Mouse (Mus musculus) forebrain, embryonic 16.5 days (tissue): Measurements from ENCODE around the gene Zbtb22. TPM values are rescaled to one million over a fixed set of nuclear protein-coding genes. Genes with fewer than 3 reads are reported as not detected.
"Not testable (repeated sequence)": the region's sequence is repeated elsewhere in the genome, so short reads cannot be mapped to it uniquely, and the experiment has no call there.

Experiments used
- ATAC-seq: fragments of 200-750 bp; cut with Nextera tagmentation; 2 replicates; pipeline ENCODE4 v1.8.0; 2017; ENCODE audit warnings: mild to moderate bottlenecking, moderate library complexity
- H3K27ac ChIP-seq: fragments of 300-500 bp; sonication (generic); 2 replicates; pipeline ENCODE4 v1.5.1; 2014; ENCODE audit warnings: low read length, control low read depth
- H3K27me3 ChIP-seq: fragments of 300-500 bp; sonication (generic); replicated peaks from 2 replicates; pipeline ENCODE4 v1.6.1; 2014; ENCODE audit warnings: low read length; ENCODE audit not compliant: control insufficient read depth, insufficient read depth
- H3K36me3 ChIP-seq: fragments of 300-500 bp; sonication (generic); 2 replicates; pipeline ENCODE4 v1.6.1; 2014; ENCODE audit not compliant: control insufficient read depth, insufficient read depth
- H3K4me1 ChIP-seq: fragments of 300-500 bp; sonication (generic); replicated peaks from 2 replicates; pipeline ENCODE4 v1.6.1; 2014; ENCODE audit warnings: low read length; ENCODE audit not compliant: control insufficient read depth, insufficient read depth
- H3K4me2 ChIP-seq: fragments of 300-500 bp; sonication (generic); 2 replicates; pipeline ENCODE4 v1.6.1; 2014; ENCODE audit warnings: mild to moderate bottlenecking, low read length, control low read depth
- H3K4me3 ChIP-seq: fragments of 300-500 bp; sonication (generic); replicated peaks from 2 replicates; pipeline ENCODE4 v1.5.1; 2014; ENCODE audit warnings: mild to moderate bottlenecking, low read length, control low read depth
- H3K9ac ChIP-seq: fragments of 300-500 bp; sonication (generic); replicated peaks from 2 replicates; pipeline ENCODE4 v1.6.1; 2014; ENCODE audit warnings: low read depth, low read length, control low read depth
- H3K9me3 ChIP-seq: fragments of 300-500 bp; sonication (generic); 2 replicates; pipeline ENCODE4 v1.6.1; 2016; ENCODE audit warnings: low read length; ENCODE audit not compliant: control insufficient read depth
- WGBS: fragments of 180-500 bp; shearing (Covaris S2); extraction: QIAGEN DNeasy Blood & Tissue Kit; methylation state at CpG from one replicate; pipeline ENCODE4 v1.1.7; 2014; 5-methylcytosine and 5-hydroxymethylcytosine counted together
- polyA plus RNA-seq: library from polyadenylated mRNA; unstranded; fragments of >200 nt; fragmentation: Nextera tagmentation; extraction: Ambion mirVana; gene quantifications from 2 replicates; pipeline ENCODE4 v1.2.1, GENCODE M21; 2015

The Zbtb22 gene
- polyA plus RNA-seq, 1 experiment from 2014 or later = 17.1 TPM

GRCm38 (mm10) chr17:33891357-33891756 is 24.3 kb upstream of the Zbtb22 start:
- Histone ChIP-seq H3K4me3 (no peak overlapping the region), H3K27me3 (no peaks in the 10 kb centered on the region), H3K4me2 (no peak overlapping the region), H3K9ac (no peak overlapping the region), H3K36me3 (no peaks in the 10 kb centered on the region), H3K9me3 (no peaks in the 10 kb centered on the region), H3K27ac (no peak overlapping the region), H3K4me1 (peaks cover 8% of the 10 kb centered on the region)
- ATAC-seq = no peak
- WGBS = 67% methylated on average over 2 of the region's 2 CpGs

- WGBS = 65% methylated on average over 6 of the region's 6 CpGs
- not testable (repeated sequence) for ATAC-seq, H3K4me2 ChIP-seq, H3K27ac ChIP-seq, H3K36me3 ChIP-seq, H3K27me3 ChIP-seq, H3K4me1 ChIP-seq, H3K9me3 ChIP-seq, H3K4me3 ChIP-seq, H3K9ac ChIP-seq
Measured at GRCm38 (mm10) chr17:33891892-33892291, 23.8 kb upstream of the Zbtb22 start.

- Histone ChIP-seq H3K36me3 (no peaks in the 10 kb centered on the region), H3K4me1 (peaks cover 8% of the 10 kb centered on the region), H3K27me3 (no peaks in the 10 kb centered on the region), H3K4me3 (no peak overlapping the region), H3K9me3 (no peaks in the 10 kb centered on the region), H3K9ac (no peak overlapping the region), H3K27ac (no peak overlapping the region), H3K4me2 (no peak overlapping the region)
- ATAC-seq = no peak
- WGBS = 31% methylated on average over 7 of the region's 7 CpGs
Measured at GRCm38 (mm10) chr17:33892429-33892828, 23.3 kb upstream of the Zbtb22 start.

- not testable (repeated sequence) for H3K36me3 ChIP-seq, ATAC-seq, H3K27ac ChIP-seq, H3K4me3 ChIP-seq, H3K4me2 ChIP-seq, H3K9ac ChIP-seq, H3K4me1 ChIP-seq, H3K27me3 ChIP-seq, H3K9me3 ChIP-seq
- WGBS = 88% methylated on average over 4 of the region's 4 CpGs
Measured at GRCm38 (mm10) chr17:33893011-33893410, 22.7 kb upstream of the Zbtb22 start.

DNA sequence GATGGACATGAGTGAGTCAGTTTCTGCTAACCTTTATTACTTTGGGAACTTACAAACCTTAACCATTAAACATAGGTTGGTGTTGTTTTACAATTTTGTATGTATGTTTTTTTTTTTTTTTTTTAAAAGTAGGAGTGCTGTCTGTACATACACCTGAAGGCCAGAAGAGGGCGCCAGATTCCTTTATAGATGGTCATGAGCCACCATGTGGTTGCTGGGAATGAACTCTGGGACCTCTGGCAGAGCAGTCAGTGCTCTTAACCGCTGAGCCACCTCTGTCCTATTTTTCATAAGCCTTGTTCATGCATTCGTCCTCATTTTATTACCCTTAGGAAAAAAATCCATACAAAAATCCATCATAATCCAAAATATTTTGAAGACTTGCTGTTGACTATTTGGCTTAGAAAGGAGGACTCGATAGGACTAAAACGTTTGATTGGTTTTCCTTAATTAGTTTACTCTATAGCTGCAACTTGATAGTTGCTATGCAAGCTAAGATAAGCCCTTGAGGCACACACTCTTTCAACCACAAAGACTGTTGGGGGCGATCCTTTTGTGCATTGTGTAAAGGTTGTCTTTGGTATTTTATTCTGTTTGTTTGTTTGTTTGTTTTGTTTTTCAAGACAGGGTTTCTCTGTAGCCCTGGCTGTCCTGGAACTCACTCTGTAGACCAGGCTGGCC is 18.4 kb upstream of the Zbtb22 start:
- no peak overlapping the region for H3K4me3 ChIP-seq
- no peaks in the 10 kb centered on the region for H3K4me1 ChIP-seq
- H3K27me3 ChIP-seq = no peaks in the 10 kb centered on the region
- WGBS = 43% methylated on average over 6 of the region's 6 CpGs
- H3K27ac ChIP-seq = no peak overlapping the region
- H3K4me2 ChIP-seq = no peak overlapping the region
- H3K36me3 ChIP-seq = no peaks in the 10 kb centered on the region
- ATAC-seq = no peak
- H3K9ac ChIP-seq = no peak overlapping the region
- H3K9me3 ChIP-seq = no peaks in the 10 kb centered on the region

- H3K36me3 ChIP-seq, H3K4me3 ChIP-seq, H3K27me3 ChIP-seq, H3K9ac ChIP-seq, H3K27ac ChIP-seq, H3K9me3 ChIP-seq, H3K4me2 ChIP-seq, ATAC-seq, H3K4me1 ChIP-seq: not testable (repeated sequence)
- 87% methylated on average over 4 of the region's 4 CpGs for WGBS
Measured at GRCm38 (mm10) chr17:33898193-33898592, 17.5 kb upstream of the Zbtb22 start.

GRCm38 (mm10) chr17:33899642-33900041 is 16.1 kb upstream of the Zbtb22 start:
- Histone ChIP-seq H3K4me3 (no peak overlapping the region), H3K9me3 (no peaks in the 10 kb centered on the region), H3K27me3 (no peaks in the 10 kb centered on the region), H3K4me2 (no peak overlapping the region), H3K36me3 (no peaks in the 10 kb centered on the region), H3K27ac (no peak overlapping the region), H3K9ac (no peak overlapping the region), H3K4me1 (no peaks in the 10 kb centered on the region)
- ATAC-seq = no peak
- WGBS = 77% methylated on average over 4 of the region's 4 CpGs

DNA sequence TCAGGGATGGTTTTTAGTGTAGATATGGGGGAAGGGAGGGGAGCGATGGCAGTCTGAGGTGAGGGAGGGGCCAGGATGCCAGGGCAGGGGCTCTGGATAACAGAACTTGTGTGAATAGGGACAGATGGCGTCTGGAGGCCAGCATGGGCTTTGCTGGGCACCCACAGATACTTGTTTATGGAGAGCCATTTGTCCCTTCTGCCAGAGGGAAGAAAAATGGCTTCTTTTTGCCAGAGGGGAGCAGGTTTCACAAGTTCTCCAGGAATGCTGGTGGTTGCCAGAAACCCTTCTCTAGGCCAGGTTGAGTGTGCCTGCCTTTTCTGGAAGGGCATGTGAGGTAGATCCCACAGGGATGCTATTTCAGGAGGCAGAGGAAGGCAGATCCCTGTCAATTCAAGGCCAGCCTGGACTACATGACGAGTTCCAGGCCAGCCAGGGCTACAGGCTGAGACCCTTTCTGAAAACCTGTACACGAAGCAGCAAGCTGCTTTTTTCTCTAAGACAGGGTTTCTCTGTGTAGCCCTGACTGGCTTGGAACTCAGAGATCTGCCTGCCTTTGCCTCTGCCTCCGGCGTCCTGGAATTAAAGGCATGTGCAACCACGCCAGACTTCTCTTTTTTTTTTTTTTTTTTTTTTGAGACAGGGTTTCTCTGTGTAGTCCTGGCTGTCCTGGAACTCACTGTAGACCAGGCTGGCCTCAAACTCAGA is 15.3 kb upstream of the Zbtb22 start:
- Histone ChIP-seq H3K4me3 (no peak overlapping the region), H3K27ac (no peak overlapping the region), H3K27me3 (no peaks in the 10 kb centered on the region), H3K4me2 (no peak overlapping the region), H3K4me1 (no peaks in the 10 kb centered on the region), H3K9ac (no peak overlapping the region), H3K9me3 (no peaks in the 10 kb centered on the region), H3K36me3 (no peaks in the 10 kb centered on the region)
- WGBS = 68% methylated on average over 7 of the region's 7 CpGs
- ATAC-seq = no peak

- Histone ChIP-seq H3K36me3 (no peaks in the 10 kb centered on the region), H3K27ac (no peak overlapping the region), H3K9ac (no peak overlapping the region), H3K27me3 (no peaks in the 10 kb centered on the region), H3K4me3 (no peak overlapping the region), H3K9me3 (no peaks in the 10 kb centered on the region), H3K4me1 (no peaks in the 10 kb centered on the region), H3K4me2 (no peak overlapping the region)
- WGBS = 85% methylated on average over 4 of the region's 4 CpGs
- ATAC-seq = no peak
Measured at GRCm38 (mm10) chr17:33900989-33901314, 14.8 kb upstream of the Zbtb22 start.
